Mouse (Mus musculus): ENCODE measurements at regions not wholly inside any gene's neighbourhood (a gene's known extent, or its start where the extent isn't known, plus 50 kb on each side); places are given as distances from the start of the nearest gene placed in this dataset.

DNA sequence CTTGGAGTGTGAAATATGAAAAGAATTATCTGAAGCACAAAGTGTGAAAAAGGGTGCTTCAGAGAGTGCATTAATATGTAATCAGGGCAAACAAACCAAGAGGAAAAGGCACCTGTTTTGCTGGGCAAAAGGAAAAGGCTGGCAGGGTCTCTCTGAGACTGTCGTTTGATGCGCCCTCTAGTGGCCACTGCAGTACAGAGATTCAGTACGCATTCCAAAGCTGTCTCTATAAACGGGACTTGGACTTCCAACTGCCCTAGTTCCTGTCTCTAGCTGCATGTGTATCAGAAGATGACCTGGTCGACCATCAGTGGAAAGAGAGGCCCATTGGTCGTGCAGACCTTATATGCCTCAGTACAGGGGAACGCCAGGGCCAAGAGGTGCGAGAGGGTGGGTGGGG, 58.7 kb upstream of the D16Ertd472e start:
- DNase-seq (ENCODE audit: low spot score in 2 of 2) = peak in 1 of 2 experiments; percentile 63

DNA sequence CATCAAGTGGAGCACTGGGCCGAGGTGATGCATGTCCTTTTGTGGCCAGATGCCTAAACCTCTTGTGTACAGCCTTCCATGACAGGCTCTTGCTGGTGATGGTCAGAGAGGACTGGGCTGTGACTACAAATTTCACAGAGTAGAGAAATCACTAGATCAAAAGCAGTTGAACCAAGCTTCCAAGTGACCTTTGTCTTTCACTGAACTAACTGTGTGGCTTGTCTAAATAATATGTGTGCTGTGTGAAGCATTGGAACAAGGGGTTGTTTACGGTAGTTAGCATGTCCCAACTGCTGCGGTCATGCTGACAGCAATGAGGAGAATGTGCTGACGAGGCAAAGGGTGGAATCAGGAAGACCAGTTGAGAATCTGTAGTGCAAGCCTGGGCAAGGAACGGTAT, 55.3 kb upstream of the D16Ertd472e start:
- DNase-seq (ENCODE audit: low spot score in 2 of 2) = no peak

DNA sequence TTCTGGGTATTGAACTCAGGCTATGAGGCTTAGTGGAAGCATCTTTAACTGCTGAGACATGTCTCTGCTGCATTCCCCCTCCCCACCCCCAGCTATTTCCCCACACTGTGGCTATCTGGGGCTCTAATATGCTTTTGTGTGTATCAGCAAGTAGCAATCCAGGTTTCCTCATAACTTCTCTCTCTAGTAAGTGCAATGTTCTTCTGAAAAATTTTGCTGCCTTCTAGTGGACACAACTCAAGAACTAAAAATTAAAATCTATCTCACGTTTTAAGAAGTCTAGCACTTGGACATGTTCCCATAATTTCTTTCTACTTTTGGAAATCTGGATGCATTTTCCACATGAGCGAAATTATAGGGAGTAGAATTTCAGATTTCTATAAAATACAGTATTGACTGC, 50.3 kb upstream of the D16Ertd472e start:
- no peak for DNase-seq (ENCODE audit: low spot score in 2 of 2)
